Mouse (Mus musculus): Measurements from ENCODE around the gene Cers6. TPM values are rescaled to one million over a fixed set of nuclear protein-coding genes. Genes with fewer than 3 reads are reported as not detected.

The Cers6 gene
- polyA plus RNA-seq, 1 experiment from 2014 or later = 74.4 TPM

- no peak overlapping the region for H3K27ac ChIP-seq (ENCODE audit: low read length)
- no peak overlapping the region for H3K4me2 ChIP-seq (ENCODE audit: low read length)
- WGBS = 96% methylated on average over 10 of the region's 10 CpGs
- H3K36me3 ChIP-seq (ENCODE audit: control insufficient read depth, insufficient read depth) = no peaks in the 10 kb centered on the region
- H3K27me3 ChIP-seq (replicated peaks; ENCODE audit: control insufficient read depth, insufficient read depth, low read length) = no peaks in the 10 kb centered on the region
- no peak overlapping the region for H3K9ac ChIP-seq (replicated peaks; ENCODE audit: low read depth, low read length)
- ATAC-seq = no peak
- no peaks in the 10 kb centered on the region for H3K4me1 ChIP-seq (replicated peaks; ENCODE audit: control insufficient read depth, insufficient read depth, low read length)
- no peak overlapping the region for H3K4me3 ChIP-seq (replicated peaks; ENCODE audit: low read length)
- no peaks in the 10 kb centered on the region for H3K9me3 ChIP-seq (ENCODE audit: control insufficient read depth, low read length)
Observed at GRCm38 (mm10) chr2:68960620-68961019, 99.4 kb downstream of the Cers6 start.

- H3K27ac ChIP-seq (ENCODE audit: low read length) = no peak overlapping the region
- H3K4me3 ChIP-seq (replicated peaks; ENCODE audit: low read length) = no peak overlapping the region
- peaks cover 9% of the 10 kb centered on the region for H3K9me3 ChIP-seq (ENCODE audit: control insufficient read depth, low read length)
- H3K27me3 ChIP-seq (replicated peaks; ENCODE audit: control insufficient read depth, insufficient read depth, low read length) = no peaks in the 10 kb centered on the region
- H3K4me2 ChIP-seq (ENCODE audit: low read length) = no peak overlapping the region
- no peaks in the 10 kb centered on the region for H3K4me1 ChIP-seq (replicated peaks; ENCODE audit: control insufficient read depth, insufficient read depth, low read length)
- 70% methylated on average over 1 of the region's 1 CpGs for WGBS
- no peak for ATAC-seq
- H3K36me3 ChIP-seq (ENCODE audit: control insufficient read depth, insufficient read depth) = no peaks in the 10 kb centered on the region
- no peak overlapping the region for H3K9ac ChIP-seq (replicated peaks; ENCODE audit: low read depth, low read length)
Observed at GRCm38 (mm10) chr2:68966360-68966759, 105.1 kb downstream of the Cers6 start.

GRCm38 (mm10) chr2:68968028-68968427, 106.8 kb downstream of the Cers6 start:
- no peak for ATAC-seq
- Histone ChIP-seq H3K4me3 (replicated peaks; ENCODE audit: low read length) (no peak overlapping the region), H3K4me1 (replicated peaks; ENCODE audit: control insufficient read depth, insufficient read depth, low read length) (no peaks in the 10 kb centered on the region), H3K27ac (ENCODE audit: low read length) (no peak overlapping the region), H3K36me3 (ENCODE audit: control insufficient read depth, insufficient read depth) (no peaks in the 10 kb centered on the region), H3K9me3 (ENCODE audit: control insufficient read depth, low read length) (peaks cover 9% of the 10 kb centered on the region), H3K4me2 (ENCODE audit: low read length) (no peak overlapping the region), H3K27me3 (replicated peaks; ENCODE audit: control insufficient read depth, insufficient read depth, low read length) (no peaks in the 10 kb centered on the region), H3K9ac (replicated peaks; ENCODE audit: low read depth, low read length) (no peak overlapping the region)
- WGBS = 89% methylated on average over 8 of the region's 8 CpGs

GRCm38 (mm10) chr2:68971840-68972239, 110.6 kb downstream of the Cers6 start:
- no peaks in the 10 kb centered on the region for H3K4me1 ChIP-seq (replicated peaks; ENCODE audit: control insufficient read depth, insufficient read depth, low read length)
- H3K9ac ChIP-seq (replicated peaks; ENCODE audit: low read depth, low read length) = no peak overlapping the region
- no peak overlapping the region for H3K4me2 ChIP-seq (ENCODE audit: low read length)
- H3K9me3 ChIP-seq (ENCODE audit: control insufficient read depth, low read length) = peaks cover 9% of the 10 kb centered on the region
- H3K36me3 ChIP-seq (ENCODE audit: control insufficient read depth, insufficient read depth) = no peaks in the 10 kb centered on the region
- 71% methylated on average over 5 of the region's 5 CpGs for WGBS
- H3K27me3 ChIP-seq (replicated peaks; ENCODE audit: control insufficient read depth, insufficient read depth, low read length) = no peaks in the 10 kb centered on the region
- peak; percentile 54 for ATAC-seq
- H3K27ac ChIP-seq (ENCODE audit: low read length) = peak overlapping the region; percentile 26; the same call in 1 of the 2 replicates
- no peak overlapping the region for H3K4me3 ChIP-seq (replicated peaks; ENCODE audit: low read length)

DNA sequence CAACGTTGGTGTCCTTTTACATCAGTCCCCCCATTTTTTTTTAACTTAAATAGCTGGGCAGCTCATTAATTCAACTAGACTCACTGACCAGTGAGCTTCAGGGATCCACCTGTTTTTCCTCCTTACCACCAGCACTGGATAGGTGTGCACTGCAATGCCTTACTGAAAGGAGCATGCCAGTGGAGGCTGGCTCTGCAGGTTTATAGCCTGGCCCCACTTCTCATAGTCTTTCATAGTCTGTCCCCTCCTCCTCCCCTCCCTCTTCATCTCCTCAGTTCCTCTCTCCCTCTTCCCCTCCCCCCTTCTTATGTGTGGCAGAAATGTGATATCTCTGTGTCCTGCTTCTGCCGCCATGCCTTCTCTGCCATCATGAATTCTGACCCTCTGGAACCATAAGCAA, 112.5 kb downstream of the Cers6 start:
- Histone ChIP-seq H3K9ac (replicated peaks; ENCODE audit: low read depth, low read length) (no peak overlapping the region), H3K27me3 (replicated peaks; ENCODE audit: control insufficient read depth, insufficient read depth, low read length) (no peaks in the 10 kb centered on the region), H3K4me3 (replicated peaks; ENCODE audit: low read length) (no peak overlapping the region), H3K27ac (ENCODE audit: low read length) (no peak overlapping the region), H3K4me2 (ENCODE audit: low read length) (no peak overlapping the region), H3K36me3 (ENCODE audit: control insufficient read depth, insufficient read depth) (no peaks in the 10 kb centered on the region), H3K9me3 (ENCODE audit: control insufficient read depth, low read length) (peaks cover 9% of the 10 kb centered on the region), H3K4me1 (replicated peaks; ENCODE audit: control insufficient read depth, insufficient read depth, low read length) (no peaks in the 10 kb centered on the region)
- WGBS = 89% methylated on average over 2 of the region's 2 CpGs
- ATAC-seq = no peak

GRCm38 (mm10) chr2:68975286-68975685, 114.0 kb downstream of the Cers6 start:
- 94% methylated on average over 6 of the region's 6 CpGs for WGBS
- no peaks in the 10 kb centered on the region for H3K36me3 ChIP-seq (ENCODE audit: control insufficient read depth, insufficient read depth)
- H3K4me2 ChIP-seq (ENCODE audit: low read length) = no peak overlapping the region
- no peak overlapping the region for H3K27ac ChIP-seq (ENCODE audit: low read length)
- H3K9ac ChIP-seq (replicated peaks; ENCODE audit: low read depth, low read length) = no peak overlapping the region
- H3K4me3 ChIP-seq (replicated peaks; ENCODE audit: low read length) = no peak overlapping the region
- ATAC-seq = no peak
- H3K9me3 ChIP-seq (ENCODE audit: control insufficient read depth, low read length) = peaks cover 3% of the 10 kb centered on the region
- H3K4me1 ChIP-seq (replicated peaks; ENCODE audit: control insufficient read depth, insufficient read depth, low read length) = no peaks in the 10 kb centered on the region
- no peaks in the 10 kb centered on the region for H3K27me3 ChIP-seq (replicated peaks; ENCODE audit: control insufficient read depth, insufficient read depth, low read length)

- Histone ChIP-seq H3K36me3 (ENCODE audit: control insufficient read depth, insufficient read depth) (no peaks in the 10 kb centered on the region), H3K4me3 (replicated peaks; ENCODE audit: low read length) (no peak overlapping the region), H3K9me3 (ENCODE audit: control insufficient read depth, low read length) (no peaks in the 10 kb centered on the region), H3K4me1 (replicated peaks; ENCODE audit: control insufficient read depth, insufficient read depth, low read length) (no peaks in the 10 kb centered on the region), H3K27ac (ENCODE audit: low read length) (no peak overlapping the region), H3K4me2 (ENCODE audit: low read length) (no peak overlapping the region), H3K9ac (replicated peaks; ENCODE audit: low read depth, low read length) (no peak overlapping the region), H3K27me3 (replicated peaks; ENCODE audit: control insufficient read depth, insufficient read depth, low read length) (no peaks in the 10 kb centered on the region)
- ATAC-seq = no peak
- WGBS = 95% methylated on average over 6 of the region's 6 CpGs
Observed at GRCm38 (mm10) chr2:68975780-68976179, 114.5 kb downstream of the Cers6 start.

- H3K9ac ChIP-seq (replicated peaks; ENCODE audit: low read depth, low read length) = no peak overlapping the region
- H3K36me3 ChIP-seq (ENCODE audit: control insufficient read depth, insufficient read depth) = no peaks in the 10 kb centered on the region
- ATAC-seq = no peak
- peaks cover 13% of the 10 kb centered on the region for H3K4me1 ChIP-seq (replicated peaks; ENCODE audit: control insufficient read depth, insufficient read depth, low read length)
- WGBS = 58% methylated on average over 9 of the region's 9 CpGs
- no peak overlapping the region for H3K27ac ChIP-seq (ENCODE audit: low read length)
- H3K27me3 ChIP-seq (replicated peaks; ENCODE audit: control insufficient read depth, insufficient read depth, low read length) = no peaks in the 10 kb centered on the region
- no peak overlapping the region for H3K4me2 ChIP-seq (ENCODE audit: low read length)
- no peaks in the 10 kb centered on the region for H3K9me3 ChIP-seq (ENCODE audit: control insufficient read depth, low read length)
- no peak overlapping the region for H3K4me3 ChIP-seq (replicated peaks; ENCODE audit: low read length)
Observed at GRCm38 (mm10) chr2:68978244-68978643, 117.0 kb downstream of the Cers6 start.

DNA sequence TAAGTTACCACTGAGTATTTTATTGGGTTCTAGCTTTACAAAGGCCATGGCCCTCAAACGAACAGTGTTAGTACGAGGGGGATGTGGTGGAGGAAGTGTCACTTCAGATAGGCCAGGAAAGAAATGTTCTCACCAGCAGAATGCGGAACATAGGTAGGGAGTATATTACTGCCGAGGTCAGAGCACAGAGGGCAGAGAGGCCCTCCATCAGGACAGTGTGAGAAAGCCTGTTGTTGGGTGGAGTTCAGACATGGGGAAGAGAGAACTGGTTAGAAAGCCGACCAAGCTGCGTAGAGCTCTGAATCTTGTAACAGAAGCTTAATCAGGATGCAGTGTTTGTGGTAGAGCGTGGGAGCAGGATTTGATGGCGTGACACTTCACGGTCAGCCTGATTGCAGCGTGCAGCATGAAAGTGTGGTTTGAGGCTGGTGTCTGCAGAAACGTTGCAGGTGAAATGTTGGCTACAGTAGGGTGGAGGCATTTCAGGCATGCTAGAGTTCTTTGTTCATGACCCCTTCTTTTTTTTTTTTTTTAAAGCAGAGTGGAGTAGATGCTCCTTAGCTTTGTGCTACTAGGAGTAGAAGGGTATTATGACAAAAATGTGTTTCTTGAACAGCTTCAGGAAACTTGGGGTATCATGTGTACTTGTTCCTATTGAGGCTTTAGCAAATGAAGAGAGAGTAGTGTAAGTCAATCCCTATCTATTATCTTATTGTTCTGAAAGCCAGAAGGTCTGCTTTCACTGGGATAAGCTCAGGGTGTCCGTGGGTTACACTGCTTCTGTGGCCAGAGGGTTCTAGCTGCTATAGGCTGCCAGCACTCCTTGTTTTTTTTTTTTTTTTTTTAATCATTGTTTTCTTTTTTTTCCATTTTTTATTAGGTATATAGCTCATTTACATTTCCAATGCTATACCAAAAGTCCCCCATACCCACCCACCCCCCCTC, 117.7 kb downstream of the Cers6 start:
- H3K4me3 ChIP-seq (replicated peaks; ENCODE audit: low read length) = no peak overlapping the region
- H3K9me3 ChIP-seq (ENCODE audit: control insufficient read depth, low read length) = no peaks in the 10 kb centered on the region
- WGBS = 81% methylated on average over 12 of the region's 12 CpGs
- ATAC-seq = no peak
- H3K4me2 ChIP-seq (ENCODE audit: low read length) = no peak overlapping the region
- H3K9ac ChIP-seq (replicated peaks; ENCODE audit: low read depth, low read length) = no peak overlapping the region
- H3K36me3 ChIP-seq (ENCODE audit: control insufficient read depth, insufficient read depth) = no peaks in the 10 kb centered on the region
- no peak overlapping the region for H3K27ac ChIP-seq (ENCODE audit: low read length)
- peaks cover 13% of the 10 kb centered on the region for H3K4me1 ChIP-seq (replicated peaks; ENCODE audit: control insufficient read depth, insufficient read depth, low read length)
- no peaks in the 10 kb centered on the region for H3K27me3 ChIP-seq (replicated peaks; ENCODE audit: control insufficient read depth, insufficient read depth, low read length)
